Mouse (Mus musculus): ENCODE measurements around the gene Daxx.
"Not testable (repeated sequence)": the region's sequence is repeated elsewhere in the genome, so short reads cannot be mapped to it uniquely, and the experiment has no call there.

Gene Daxx

DNA sequence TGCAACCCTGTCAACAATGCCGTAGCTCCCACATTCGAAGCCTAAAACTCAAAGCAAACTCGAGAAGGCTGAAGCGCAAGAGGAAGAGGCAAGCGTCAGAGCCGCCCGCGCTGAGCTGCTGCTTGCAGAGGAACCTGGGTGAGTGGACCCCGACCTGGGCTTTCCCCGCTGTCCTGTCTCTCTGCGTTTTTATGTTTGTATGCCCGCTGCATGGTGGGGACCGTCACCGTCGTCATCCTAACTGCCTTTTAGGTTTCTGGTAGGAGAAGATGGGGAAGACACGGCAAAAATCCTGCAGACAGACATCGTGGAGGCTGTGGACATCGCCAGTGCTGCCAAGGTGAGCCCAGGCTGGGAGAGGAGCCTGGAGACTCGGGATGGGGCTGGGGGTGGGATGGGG, 32.2 kb downstream of the Daxx start:
- no peak for DNase-seq (ENCODE audit: low read depth, low spot score)

DNA sequence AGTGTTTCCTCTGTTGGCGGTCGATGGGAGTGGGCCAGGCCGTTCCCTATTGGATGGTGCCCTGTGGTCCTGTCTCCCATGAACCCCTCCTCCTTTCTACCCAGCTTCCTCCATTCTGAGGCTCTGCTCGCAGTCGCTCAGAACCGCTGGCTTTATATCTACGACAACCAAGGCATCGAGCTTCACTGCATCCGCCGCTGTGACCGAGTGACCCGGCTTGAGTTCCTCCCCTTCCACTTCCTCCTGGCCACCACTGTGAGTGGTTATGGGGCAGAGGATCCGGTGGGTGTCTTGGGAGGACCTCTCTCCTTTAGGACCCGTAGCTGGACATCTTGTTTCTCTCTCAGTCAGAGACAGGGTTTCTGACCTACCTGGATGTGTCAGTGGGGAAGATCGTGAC, 34.2 kb downstream of the Daxx start:
- no peak for DNase-seq (ENCODE audit: low read depth, low spot score)

DNA sequence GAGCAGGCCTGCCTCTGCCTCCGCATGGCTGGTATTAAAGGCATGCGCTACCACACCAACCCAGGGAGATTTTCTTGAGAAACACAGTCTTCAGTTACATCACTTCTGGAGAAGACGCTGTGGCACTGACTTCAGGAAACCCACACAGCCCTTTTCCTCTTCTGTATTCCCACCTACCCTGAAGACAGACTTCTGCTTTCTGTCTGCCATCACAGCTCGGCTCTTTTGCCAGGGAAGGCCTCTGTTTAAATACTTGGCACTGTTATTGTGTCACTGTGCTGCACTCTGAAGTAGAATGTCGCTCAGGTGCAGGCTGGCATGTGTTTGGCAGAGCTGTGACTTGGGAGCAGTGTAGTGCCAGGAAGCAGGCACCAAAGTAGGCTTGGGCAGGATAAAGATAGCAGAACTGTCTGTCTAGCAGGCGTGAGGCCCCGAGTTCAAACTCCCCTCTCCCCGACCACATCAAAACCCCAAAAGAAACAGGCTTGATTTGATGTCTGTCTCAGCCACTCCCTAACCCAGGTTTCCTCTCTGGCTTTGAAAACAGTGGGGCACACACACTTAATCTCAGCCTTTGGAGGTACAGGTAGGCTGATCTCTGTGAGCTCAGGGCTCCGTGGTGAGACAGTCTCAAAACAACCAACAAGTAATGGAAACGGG, 38.3 kb downstream of the Daxx start:
- DNase-seq (ENCODE audit: low read depth, low spot score), result no peak

DNA sequence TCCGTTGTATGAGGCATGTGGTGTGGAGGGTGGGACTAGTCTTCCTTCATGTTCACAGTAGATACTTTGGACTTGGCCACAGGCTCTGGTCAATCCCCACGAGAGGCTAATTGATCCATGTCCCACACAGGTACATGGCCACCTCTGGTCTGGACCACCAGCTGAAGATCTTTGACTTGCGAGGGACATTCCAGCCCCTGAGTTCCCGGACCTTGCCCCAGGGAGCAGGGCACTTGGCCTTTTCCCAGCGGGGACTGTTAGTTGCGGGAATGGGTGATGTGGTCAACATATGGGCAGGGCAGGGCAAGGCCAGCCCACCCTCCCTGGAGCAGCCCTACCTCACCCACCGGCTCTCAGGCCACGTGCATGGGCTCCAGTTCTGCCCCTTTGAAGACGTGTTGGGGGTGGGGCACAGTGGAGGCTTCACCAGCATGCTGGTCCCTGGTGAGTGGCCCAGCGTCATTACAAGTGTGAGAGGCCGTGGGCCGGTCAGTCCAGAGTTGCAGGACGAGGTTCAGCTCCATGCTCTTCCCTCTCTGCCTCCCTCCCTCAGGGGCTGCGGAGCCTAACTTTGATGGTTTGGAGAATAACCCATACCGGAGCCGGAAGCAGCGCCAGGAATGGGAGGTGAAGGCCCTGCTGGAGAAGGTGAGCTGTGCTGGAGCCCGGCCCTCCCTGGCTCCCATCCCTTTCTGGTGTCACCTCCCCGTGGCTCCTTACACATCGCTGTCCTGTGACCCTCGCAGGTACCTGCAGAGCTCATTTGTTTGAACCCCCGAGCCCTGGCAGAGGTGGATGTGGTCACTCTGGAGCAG, 39.1 kb downstream of the Daxx start:
- no peak for DNase-seq (ENCODE audit: low read depth, low spot score)

DNA sequence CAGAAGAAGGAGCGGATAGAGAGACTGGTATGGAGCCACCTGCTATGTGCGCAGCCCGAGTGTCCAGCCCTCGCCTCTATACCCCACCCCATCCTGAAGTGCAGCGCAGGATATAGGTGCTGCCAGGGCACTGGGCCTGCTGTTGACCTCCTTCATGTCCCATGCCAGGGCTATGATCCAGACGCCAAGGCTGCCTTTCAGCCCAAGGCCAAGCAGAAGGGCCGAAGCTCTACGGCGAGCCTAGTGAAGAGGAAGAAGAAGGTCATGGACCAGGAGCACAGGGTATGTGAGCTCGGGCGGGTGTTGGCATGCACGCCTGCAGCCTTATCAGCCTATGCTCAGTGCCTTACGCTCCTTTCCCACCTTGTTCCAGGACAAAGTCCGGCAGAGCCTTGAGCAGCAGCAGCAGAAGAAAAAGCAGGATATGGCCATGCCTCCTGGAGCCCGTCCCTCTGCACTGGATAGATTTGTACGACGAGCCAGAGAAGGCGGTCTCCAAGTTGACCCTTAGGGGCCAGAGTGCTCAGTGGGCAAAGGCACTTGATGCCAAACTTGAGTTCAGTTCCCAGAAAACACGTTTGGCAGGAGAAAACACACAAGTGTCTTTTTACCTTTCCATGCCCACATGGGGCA, 39.8 kb downstream of the Daxx start:
- no peak for DNase-seq (ENCODE audit: low read depth, low spot score)

DNA sequence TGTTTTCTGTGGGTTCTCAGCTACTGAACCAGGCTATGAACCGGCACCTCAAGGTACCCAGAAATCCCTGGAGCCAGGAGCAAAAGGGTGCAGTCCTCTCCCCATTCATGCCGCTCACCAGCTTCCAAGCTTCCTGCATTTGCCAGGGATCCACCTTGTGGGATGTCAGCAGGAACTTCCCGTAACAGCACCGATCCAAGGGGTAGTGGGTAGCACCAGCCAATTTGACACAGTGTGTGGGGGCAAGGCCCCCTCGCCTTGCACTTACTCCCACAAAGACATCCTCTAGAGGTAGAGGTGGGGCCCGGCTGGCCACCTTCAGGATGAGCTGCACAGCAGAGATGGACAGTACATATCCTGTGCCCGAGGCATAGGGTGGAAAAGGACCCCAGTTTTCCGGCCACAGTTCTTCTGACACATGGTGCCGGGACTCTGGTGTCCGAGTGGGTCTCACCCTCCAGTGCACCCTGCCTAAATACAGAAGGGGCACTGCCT, 41.0 kb downstream of the Daxx start:
- DNase-seq (ENCODE audit: low read depth, low spot score), result no peak

DNA sequence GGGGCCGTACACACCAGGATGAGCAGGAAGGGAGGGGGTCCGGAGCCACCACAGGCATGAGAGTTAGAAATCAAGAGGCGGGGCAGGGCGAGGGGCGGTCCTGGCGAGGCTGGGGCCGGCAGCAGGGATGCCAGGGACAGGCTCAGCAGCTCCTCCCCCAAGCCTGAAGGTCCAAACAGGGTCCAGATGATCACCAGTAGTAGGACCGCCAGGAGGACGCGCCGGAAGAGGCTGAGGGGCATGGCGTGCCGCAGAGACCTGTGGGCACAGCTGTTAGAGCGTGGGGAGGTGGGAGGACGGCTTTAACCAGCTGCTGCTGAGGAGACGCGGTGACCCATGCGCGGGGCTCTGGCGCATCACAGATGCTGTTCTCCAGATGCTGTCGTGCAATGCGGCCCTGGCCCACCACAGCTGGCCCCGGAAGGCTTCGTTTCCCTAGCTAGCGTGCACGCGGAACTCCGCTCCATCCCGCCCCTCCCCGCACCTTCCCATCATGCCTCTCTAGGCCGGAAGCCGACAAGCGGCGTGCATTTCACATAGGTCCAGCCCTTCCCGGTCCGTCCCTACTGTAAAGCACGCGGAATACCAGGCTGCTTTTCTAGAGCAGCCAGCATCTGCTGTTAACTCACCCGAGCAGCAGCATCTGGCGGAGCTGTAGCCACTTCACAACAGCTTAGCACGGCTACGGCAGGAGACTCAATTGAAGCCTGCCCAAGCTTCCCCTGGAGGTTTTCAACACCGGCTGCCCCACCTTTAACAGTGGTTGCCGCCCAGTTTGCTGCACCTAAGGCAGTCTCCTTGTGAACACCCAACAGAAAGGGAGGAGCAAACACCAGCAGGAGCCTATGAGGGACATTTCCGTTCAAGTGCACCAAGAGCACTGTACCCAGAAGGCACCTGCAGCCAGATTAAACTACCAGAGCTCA, 42.1 kb downstream of the Daxx start, which contains the start of gene B3galt4:
Gene B3galt4 (minus strand): TSS at position 468 of the 926 bp plus-strand sequence.
- DNase-seq (ENCODE audit: low read depth, low spot score), result peak; percentile 72

DNA sequence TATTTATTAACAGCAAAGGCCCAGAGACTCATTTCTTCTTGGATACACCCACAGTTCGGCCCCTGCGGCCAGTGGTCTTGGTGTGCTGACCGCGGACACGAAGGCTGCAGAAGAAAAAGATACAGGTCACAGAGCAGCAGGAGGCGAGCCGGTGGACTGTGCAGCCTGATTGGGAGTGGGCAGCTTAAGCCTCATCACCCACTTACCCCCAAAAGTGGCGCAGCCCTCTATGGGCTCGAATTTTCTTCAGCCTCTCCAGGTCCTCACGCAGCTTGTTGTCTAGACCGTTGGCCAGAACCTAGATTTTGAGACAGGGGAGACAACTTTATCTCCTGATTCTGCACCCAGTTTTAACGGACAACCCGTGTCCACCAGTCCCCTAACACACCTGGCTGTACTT, 42.8 kb downstream of the Daxx start:
- DNase-seq (ENCODE audit: low read depth, low spot score), result not testable (repeated sequence)

DNA sequence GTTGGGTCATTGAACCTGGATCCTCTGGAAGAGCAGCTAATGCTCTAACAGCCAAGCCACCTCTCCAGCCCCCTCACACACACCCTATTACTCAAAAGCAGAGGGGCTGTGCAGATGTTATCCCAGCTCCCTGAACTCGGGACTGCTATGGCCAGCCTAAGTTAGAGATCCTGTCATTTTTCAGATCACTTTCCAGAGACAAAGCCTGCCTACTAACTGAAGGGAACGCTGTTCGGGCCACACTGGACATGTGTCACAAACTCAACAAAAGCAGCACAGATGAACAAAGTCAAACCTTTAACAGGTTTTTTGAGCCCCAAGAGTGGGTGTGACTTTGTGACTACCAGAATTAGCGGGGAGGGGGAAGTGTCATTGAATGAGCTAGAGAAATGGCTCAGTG, 43.7 kb downstream of the Daxx start:
- DNase-seq (ENCODE audit: low read depth, low spot score), result no peak

DNA sequence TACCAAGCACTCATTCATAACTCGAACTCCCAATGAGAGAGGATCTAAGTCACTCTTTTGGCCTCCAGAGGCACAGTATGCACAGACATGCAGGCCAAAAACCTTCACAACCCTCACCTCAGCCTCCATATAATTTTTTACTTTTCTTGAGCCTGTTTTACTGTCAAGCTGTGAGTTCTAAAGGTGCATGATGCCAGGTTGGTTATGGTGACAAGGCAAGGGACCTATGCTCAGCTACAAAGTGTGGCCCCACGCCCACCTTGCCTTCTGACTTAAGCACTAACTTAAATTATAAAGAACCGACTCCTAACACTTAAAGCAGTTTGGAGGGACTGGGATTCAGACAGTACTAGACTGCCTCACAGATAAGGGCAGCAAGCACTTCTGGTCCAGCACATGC, 44.1 kb downstream of the Daxx start:
- no peak for DNase-seq (ENCODE audit: low read depth, low spot score)

DNA sequence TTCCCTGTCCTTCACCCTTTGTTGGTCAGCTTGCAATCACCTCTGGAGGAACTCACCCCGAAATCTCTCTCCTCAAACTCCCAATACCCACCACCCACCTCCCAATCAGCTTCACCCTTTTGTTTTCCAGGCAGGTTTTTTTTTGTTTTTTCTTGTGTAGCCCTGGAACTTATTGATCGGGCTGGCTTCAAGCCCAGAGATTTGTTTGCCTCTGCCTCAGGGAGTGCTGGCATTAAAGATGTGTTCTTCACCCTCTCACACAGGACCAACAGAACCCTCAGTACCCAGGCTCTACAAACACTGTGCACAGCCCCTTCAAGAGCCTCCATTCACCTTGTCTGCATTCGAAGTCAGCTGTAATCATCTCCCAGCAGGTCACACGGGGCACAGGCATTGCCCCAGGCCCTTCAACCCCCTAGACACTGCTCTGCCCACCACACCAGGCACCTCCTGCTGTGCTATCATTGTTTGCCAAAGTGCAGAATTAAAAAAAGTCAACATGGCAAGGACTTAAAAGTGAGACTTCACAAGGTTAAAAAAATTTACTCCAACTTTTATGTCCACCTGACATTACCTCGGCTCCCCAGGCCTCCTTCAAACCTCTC, 44.8 kb downstream of the Daxx start:
- DNase-seq (ENCODE audit: low read depth, low spot score), result no peak

DNA sequence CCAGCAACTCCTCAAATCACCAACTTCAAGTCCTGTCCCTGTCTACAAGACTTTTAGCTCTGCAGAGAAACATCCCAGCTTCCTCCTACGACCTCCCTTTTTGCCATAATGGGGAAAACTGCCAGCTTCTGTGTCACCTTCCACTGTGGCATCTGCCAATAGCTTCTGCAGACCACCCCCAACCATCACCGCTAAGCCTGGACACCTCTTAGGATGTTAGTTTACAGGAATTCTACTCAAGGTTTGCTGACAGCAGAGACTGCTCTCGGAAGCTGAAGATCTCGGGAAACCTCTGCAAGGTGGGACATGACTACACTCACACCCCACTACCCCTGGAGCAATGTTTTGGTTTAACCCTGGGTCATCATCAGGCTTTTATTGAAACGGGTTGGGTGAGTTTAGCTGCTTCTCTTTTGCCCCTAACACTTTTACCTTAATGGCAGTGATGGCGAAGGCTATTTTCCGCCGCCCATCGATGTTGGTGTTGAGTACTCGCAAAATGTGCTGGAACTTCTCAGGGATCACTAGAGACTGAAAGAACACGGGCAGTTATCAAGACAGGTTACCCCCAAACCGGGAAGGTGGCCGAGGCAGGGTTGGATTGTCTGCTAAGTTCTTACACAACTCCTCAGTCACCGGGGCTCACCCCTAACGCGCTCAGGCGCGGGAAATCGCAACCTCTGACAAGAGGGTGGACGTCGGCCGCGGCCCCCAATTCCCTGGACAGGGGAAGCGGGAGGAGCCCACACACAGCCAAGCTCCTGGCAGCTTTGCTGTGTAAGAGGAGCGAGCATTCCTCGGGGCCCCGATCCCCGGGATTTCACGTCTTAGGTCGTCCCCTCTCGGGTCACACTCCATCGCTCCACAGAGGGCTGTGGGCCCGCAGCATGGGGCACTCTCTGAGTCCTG, 45.7 kb downstream of the Daxx start:
- DNase-seq (ENCODE audit: low read depth, low spot score), result no peak

DNA sequence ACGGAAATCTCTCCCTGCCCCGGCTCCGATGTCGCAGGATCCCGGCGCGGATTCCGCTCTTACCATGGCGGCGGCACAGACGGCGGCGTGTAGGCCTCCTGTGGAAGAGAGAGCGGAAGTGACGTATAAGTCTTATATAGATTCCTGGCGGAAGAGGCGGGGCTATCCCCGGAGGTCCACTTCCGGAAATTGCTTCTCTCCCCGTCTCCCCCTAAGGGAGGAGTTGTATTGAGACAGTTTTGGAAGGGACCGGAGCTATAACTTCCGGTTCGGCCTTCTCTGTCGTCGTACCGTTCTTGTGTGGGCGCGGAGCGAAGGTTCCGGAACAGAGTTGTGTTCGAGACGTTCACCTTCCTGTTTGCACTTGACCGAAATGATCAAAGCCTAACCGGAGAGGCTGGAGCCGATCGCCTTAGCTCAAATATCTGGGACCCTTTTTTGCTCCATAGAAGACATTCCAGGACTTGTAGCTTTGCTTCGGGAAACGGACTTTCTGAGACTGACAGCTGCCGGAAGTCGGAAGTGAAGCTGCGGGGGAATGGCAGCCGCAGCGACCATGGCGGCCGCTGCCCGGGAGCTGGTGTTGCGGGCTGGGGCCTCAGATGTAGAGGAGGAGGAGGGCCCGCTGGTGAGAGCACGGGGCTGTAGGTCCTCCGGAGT, 46.5 kb downstream of the Daxx start, which contains the start of the genes Vps52 and Rps18:
Gene Vps52 (plus strand): TSS at position 258 of the 660 bp plus-strand sequence.
Gene Rps18 (minus strand): TSS at position 447 of the 660 bp plus-strand sequence.
- peak; percentile 98 for DNase-seq (ENCODE audit: low read depth, low spot score)

DNA sequence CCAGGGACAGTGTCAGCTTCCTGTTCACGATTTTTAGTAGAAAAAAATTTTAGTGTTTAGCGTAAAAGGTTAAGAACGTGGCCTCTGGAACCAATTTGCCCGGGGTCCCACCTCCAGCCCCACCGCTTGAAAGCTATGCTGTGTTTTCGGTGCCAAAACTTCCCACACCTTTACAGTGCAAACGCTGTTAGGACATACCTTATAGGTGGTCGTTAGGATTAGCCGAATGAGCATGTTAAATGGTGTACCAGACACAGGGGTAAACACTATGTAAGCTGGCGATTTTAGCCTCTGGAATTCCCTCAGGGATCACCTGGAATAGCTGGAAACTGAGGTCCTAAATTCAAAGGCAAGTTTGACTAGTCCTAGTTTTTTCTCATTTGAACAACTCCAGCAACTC, 47.1 kb downstream of the Daxx start:
- no peak for DNase-seq (ENCODE audit: low read depth, low spot score)

DNA sequence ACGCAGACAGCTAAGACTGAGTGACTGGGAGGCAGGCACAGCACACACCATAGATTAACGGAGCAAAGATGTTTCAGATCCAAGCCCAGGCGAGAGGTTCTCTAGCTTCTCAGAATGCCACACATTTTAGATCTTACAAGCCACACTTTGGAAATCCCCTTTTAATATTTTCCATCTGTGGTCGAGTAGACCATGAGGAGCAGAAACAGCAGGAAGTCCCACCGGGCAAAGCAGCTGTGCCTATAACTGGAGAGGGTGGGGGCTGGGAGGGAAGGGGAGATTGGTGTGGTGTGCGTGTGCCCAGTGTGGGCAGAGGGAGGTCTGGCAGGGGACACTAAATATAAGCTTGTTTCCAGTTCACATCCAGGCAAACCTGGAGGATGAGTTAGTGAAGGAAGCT, 48.3 kb downstream of the Daxx start:
- DNase-seq (ENCODE audit: low read depth, low spot score), result no peak

DNA sequence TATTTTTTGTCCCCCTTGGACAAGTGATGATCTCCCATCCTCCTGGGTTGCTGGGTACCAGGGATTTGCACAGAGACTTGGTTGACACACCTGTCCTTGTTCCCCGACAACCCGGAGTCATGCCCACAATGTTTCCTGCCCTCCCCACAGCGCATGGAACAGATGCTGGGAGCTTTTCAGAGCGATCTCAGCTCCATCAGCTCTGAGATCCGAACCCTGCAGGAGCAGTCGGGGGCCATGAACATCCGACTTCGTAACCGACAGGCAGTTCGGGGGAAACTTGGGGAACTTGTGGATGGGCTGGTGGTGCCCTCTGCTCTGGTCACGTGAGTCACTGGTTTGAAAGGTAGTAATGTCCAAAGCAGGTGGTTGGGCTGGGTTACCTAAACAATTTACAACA, 49.2 kb downstream of the Daxx start:
- DNase-seq (ENCODE audit: low read depth, low spot score), result no peak

DNA sequence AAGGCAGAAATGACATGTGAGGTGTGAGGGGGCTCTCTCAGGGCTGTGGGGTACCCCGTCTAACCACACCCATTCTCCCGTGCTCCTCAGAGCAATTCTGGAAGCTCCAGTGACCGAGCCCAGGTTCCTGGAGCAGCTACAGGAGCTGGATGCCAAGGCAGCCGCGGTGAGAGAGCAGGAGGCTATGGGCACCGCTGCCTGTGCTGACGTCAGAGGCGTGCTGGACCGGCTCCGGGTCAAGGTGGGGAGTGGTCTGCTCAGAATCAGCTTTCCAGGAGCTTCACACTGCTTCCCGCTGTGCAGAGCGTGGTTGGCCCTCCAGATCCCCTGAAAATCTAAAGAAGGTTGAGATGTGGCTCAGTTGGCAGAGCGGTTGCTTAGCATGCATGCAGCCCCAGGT, 49.9 kb downstream of the Daxx start:
- DNase-seq (ENCODE audit: low read depth, low spot score), result no peak

DNA sequence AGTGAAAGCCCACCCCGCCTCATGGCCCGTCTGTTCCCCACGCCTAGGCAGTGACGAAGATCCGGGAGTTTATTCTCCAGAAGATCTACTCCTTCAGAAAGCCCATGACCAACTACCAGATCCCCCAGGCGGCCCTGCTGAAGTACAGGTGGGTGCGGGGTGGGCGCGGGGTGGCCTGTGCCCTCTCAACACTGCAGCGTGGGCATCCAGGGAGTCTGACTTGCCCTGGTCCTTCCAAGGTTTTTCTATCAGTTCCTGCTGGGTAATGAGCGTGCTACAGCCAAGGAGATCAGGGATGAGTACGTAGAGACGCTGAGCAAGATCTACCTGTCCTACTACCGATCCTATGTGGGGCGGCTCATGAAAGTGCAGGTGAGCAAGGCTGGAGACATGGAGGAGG, 50.7 kb downstream of the Daxx start:
- no peak for DNase-seq (ENCODE audit: low read depth, low spot score)

DNA sequence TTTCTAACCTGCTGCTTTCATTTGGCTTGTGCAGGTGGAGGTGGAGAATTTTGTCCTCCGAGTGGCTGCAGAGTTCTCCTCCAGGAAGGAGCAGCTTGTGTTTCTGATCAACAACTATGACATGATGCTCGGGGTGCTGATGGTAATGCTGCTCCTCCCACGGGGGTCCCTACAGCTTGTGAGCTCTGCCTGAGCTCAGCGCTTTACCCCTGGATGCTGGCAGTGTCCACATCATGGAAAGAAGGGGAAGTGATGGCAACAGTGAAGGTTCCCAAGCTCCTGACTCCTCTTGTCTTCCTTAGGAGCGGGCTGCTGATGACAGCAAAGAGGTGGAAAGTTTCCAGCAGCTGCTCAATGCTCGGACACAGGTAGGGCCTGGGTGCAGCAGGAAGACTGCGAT, 53.7 kb downstream of the Daxx start:
- no peak for DNase-seq (ENCODE audit: low read depth, low spot score)
